Mouse (Mus musculus): ENCODE results near the gene Syn3.

GRCm38 (mm10) chr10:86329241-86329882 is 169.3 kb downstream of the Syn3 start:
- no peak for TF ChIP-seq CTCF (IDR thresholded peaks at IDR 0.05; ENCODE audit: low read depth, low read length)
- TF ChIP-seq POLR2A (IDR thresholded peaks at IDR 0.05; ENCODE audit: insufficient read depth, low read length), result no peak

All from ES-Bruce4 (cell line).